Mouse (Mus musculus) liver, postnatal 0 days (tissue): ENCODE measurements at regions not wholly inside any gene's neighbourhood (a gene's known extent, or its start where the extent isn't known, plus 50 kb on each side); places are given as distances from the start of the nearest gene placed in this dataset.
A peak's percentile ranks its signal among the peaks of the same experiment; 100 is the strongest.

Source experiments
- ATAC-seq: fragments of 200-750 bp; cut with Nextera tagmentation; 2 replicates; pipeline ENCODE4 v1.8.0; 2017; ENCODE audit warnings: mild to moderate bottlenecking, moderate library complexity
- DNase-seq: peaks from one replicate; pipeline ENCODE4 v3.0.0-alpha.2; 2016
- H3K27ac ChIP-seq: fragments of 300-500 bp; sonication (generic); 2 replicates; pipeline ENCODE4 v1.5.1; 2014; ENCODE audit warnings: antibody characterized with exemption, moderate library complexity, mild to moderate bottlenecking, low read depth
- H3K27me3 ChIP-seq: fragments of 300-500 bp; sonication (generic); 2 replicates; pipeline ENCODE4 v1.6.1; 2014; ENCODE audit warnings: low read length, control low read depth, mixed read lengths; ENCODE audit not compliant: insufficient read depth
- H3K36me3 ChIP-seq: fragments of 300-500 bp; sonication (generic); replicated peaks from 2 replicates; pipeline ENCODE4 v1.6.1; 2014; ENCODE audit warnings: mild to moderate bottlenecking, control low read depth, low read length, moderate library complexity, mixed read lengths; ENCODE audit not compliant: insufficient read depth
- H3K4me1 ChIP-seq: fragments of 300-500 bp; sonication (generic); 2 replicates; pipeline ENCODE4 v1.6.1; 2014; ENCODE audit warnings: antibody characterized with exemption, mild to moderate bottlenecking, control low read depth; ENCODE audit not compliant: insufficient read depth
- H3K4me2 ChIP-seq: fragments of 300-500 bp; sonication (generic); 2 replicates; pipeline ENCODE4 v1.6.1; 2014; ENCODE audit warnings: low read depth, mild to moderate bottlenecking, low read length, moderate library complexity, mixed read lengths
- H3K4me3 ChIP-seq: fragments of 300-500 bp; sonication (generic); 2 replicates; pipeline ENCODE4 v1.5.1; 2014; ENCODE audit warnings: low read depth, low read length
- H3K9ac ChIP-seq: fragments of 300-500 bp; sonication (generic); replicated peaks from 2 replicates; pipeline ENCODE4 v1.6.1; 2014; ENCODE audit warnings: mild to moderate bottlenecking, moderate library complexity
- H3K9me3 ChIP-seq: fragments of 300-500 bp; sonication (generic); 2 replicates; pipeline ENCODE4 v1.6.1; 2016; ENCODE audit warnings: mild to moderate bottlenecking, control low read depth, low read length, mixed read lengths
- CTCF ChIP-seq: sonication (generic); IDR thresholded peaks from 2 replicates; pipeline ENCODE4 v1.5.1; 2016; ENCODE audit warnings: antibody characterized with exemption, low read depth
- EP300 ChIP-seq: IDR thresholded peaks from 2 replicates; pipeline ENCODE4 v1.6.1; 2016; ENCODE audit warnings: antibody characterized with exemption, low read depth, mild to moderate bottlenecking
- WGBS: fragments of 180-500 bp; shearing (Covaris S2); extraction: QIAGEN DNeasy Blood & Tissue Kit; methylation state at CpG from one replicate; pipeline ENCODE4 v1.1.7; 2014; ENCODE audit not compliant: insufficient replicate concordance; 5-methylcytosine and 5-hydroxymethylcytosine counted together

GRCm38 (mm10) chr10:14207616-14208015, 241.7 kb downstream of the Hivep2 start:
- peaks cover 5% of the 10 kb centered on the region for H3K4me1 ChIP-seq
- H3K36me3 ChIP-seq: no peaks in the 10 kb centered on the region
- H3K4me3 ChIP-seq: no peak overlapping the region
- H3K27ac ChIP-seq: no peak overlapping the region
- peak; percentile 41; the same call in 1 of the 2 replicates for ATAC-seq
- DNase-seq: no peak
- 35% methylated on average over 5 of the region's 5 CpGs for WGBS
- no peak overlapping the region for H3K9ac ChIP-seq
- H3K9me3 ChIP-seq: no peaks in the 10 kb centered on the region
- H3K27me3 ChIP-seq: no peaks in the 10 kb centered on the region
- TF ChIP-seq CTCF: no peak
- TF ChIP-seq EP300: no peak
- H3K4me2 ChIP-seq: peak overlapping the region; percentile 22

GRCm38 (mm10) chr10:14207051-14207570, 241.2 kb downstream of the Hivep2 start:
- no peak for ATAC-seq

More at GRCm38 (mm10) chr10:14207051-14207570, 241.2 kb downstream of the Hivep2 start:
- no peak for DNase-seq
- Histone ChIP-seq H3K9me3 (no peaks in the 10 kb centered on the region), H3K4me2 (peak overlapping the region; percentile 22; the same call in 1 of the 2 replicates), H3K9ac (no peak overlapping the region), H3K27ac (no peak overlapping the region), H3K4me3 (no peak overlapping the region), H3K4me1 (peaks cover 5% of the 10 kb centered on the region), H3K36me3 (no peaks in the 10 kb centered on the region), H3K27me3 (no peaks in the 10 kb centered on the region)
- WGBS: 68% methylated on average over 5 of the region's 5 CpGs
- no peak for TF ChIP-seq CTCF
- TF ChIP-seq EP300: no peak
